1 mouse cellular context compared by ENCODE assay signal in the genomic region with DNA sequence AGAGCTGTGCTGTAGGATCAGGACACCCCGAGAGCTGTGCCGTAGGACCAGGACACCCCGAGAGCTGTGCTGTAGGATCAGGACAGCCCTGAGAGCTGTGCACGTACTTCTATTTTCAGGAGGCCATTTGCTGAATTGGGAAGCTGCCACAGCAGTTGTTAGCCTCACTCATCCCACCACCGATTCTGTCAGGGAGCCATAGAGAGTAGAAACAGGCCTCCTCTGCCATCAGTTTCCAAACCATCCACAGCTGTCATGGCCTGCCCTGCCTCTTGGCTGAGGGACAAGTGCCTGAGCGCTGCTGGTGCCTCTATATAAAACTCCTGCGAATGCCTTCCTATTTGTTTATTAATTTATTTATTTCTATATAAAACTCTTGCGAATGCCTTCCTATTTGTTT.
TF ChIP-seq lines count a peak whose summit lies in the region.

No protein-coding gene starts in this region.

TF ChIP-seq in myocyte, 11 proteins besides CTCF, POLR2A, EP300 and RAD21 (continued from another document):
- TF ChIP-seq SRF (IDR thresholded peaks at IDR 0.05; ENCODE audit: control insufficient read depth, insufficient read length, low read depth) (peak; percentile 25), POLR2AphosphoS2 (IDR thresholded peaks at IDR 0.05; ENCODE audit: insufficient read length, low read depth) (no peak), CEBPB (IDR thresholded peaks at IDR 0.05; ENCODE audit: insufficient read depth, poor library complexity, severe bottlenecking) (no peak), MYOG (IDR thresholded peaks at IDR 0.05; ENCODE audit: control insufficient read depth in 1 of 3, insufficient read depth in 1 of 3, insufficient read length in 2 of 3, low read depth in 2 of 3) (peak; percentile 78 to 97 (median 95)), TCF3 (IDR thresholded peaks at IDR 0.05; ENCODE audit: insufficient read length, low read depth) (peak; percentile 79), TCF12 (IDR thresholded peaks at IDR 0.05; ENCODE audit: insufficient read depth, poor library complexity, severe bottlenecking) (peak; percentile 86)
